Mouse (Mus musculus) heart, postnatal 25 days (tissue): Measurements from ENCODE around the gene Mip. TPM values are rescaled to one million over a fixed set of nuclear protein-coding genes. Genes with fewer than 3 reads are reported as not detected.
"Not testable (repeated sequence)": the region's sequence is repeated elsewhere in the genome, so short reads cannot be mapped to it uniquely, and the experiment has no call there.

Experiments used
- DNase-seq: peaks from one replicate; pipeline ENCODE4 v3.0.0; 2022; ENCODE audit warnings: low spot score
- intact Hi-C: fragments of 180-260 bp; cut with DNase I; formaldehyde crosslinking; loops from one replicate; pipeline ENCODE4 v1.15.1; 2025
- total RNA-seq, 2 experiments: library from RNA; stranded (reverse); gene quantifications; 2 replicates each; pipeline ENCODE4 v1.2.3; 2021

The Mip gene
- total RNA-seq, 2 experiments from 2014 or later = not detected

GRCm38 (mm10) chr10:128272819-128273439 lies 47.3 kb downstream of the Mip start:
- intact Hi-C loops = loop anchor here (5.0 kb wide), 1 partner anchor 41 kb away; the partner anchor contains the start of gene Timeless
- not testable (repeated sequence) for DNase-seq

GRCm38 (mm10) chr10:128275374-128275773 lies 49.7 kb downstream of the Mip start:
- intact Hi-C loops, DNase-seq: not testable (repeated sequence)

GRCm38 (mm10) chr10:128278158-128278557 lies 52.5 kb downstream of the Mip start:
- DNase-seq = no peak
- intact Hi-C loops = no loop called here

GRCm38 (mm10) chr10:128280943-128281342 lies 55.3 kb downstream of the Mip start:
- DNase-seq = no peak
- intact Hi-C loops = loop anchor here (10.0 kb wide), 1 partner anchor 146 kb away; no protein-coding TSS in a partner anchor

Other genes with a start within 250 kb of the Mip start
- not detected for gene Hsd17b6, start 218.2 kb upstream of the Mip start, total RNA-seq
- 1 to 10 TPM; 2.1 to 2.2 TPM for gene Prim1, start 210.7 kb upstream of the Mip start, total RNA-seq
- gene Naca, start 190.3 kb upstream of the Mip start, total RNA-seq = 100 to 1,000 TPM; 502 to 533 TPM
- 10 to 100 TPM; 77.8 to 89.3 TPM for gene Ptges3, start 166.9 kb upstream of the Mip start, total RNA-seq
- gene Atp5b, start 142.6 kb upstream of the Mip start, total RNA-seq = 1,000 to 10,000 TPM; 9,293 to 9,309 TPM
- gene Baz2a, start 134.3 kb upstream of the Mip start, total RNA-seq = 10 to 100 TPM; 20.0 to 24.4 TPM
- gene Rbms2, start 45.5 kb upstream of the Mip start, total RNA-seq = 10 to 100 TPM; 82.2 to 88.4 TPM
- 1 to 10 TPM in 1 of 2 experiments, under 1 TPM in 1; 0.94 to 1.1 TPM for gene Gls2, start 31.4 kb upstream of the Mip start, total RNA-seq
- 10 to 100 TPM; 42.8 to 45.5 TPM for gene Spryd4, start 14.0 kb upstream of the Mip start, total RNA-seq
- gene Timeless, start 6.2 kb downstream of the Mip start, total RNA-seq = 1 to 10 TPM; 7.7 to 8.8 TPM
- under 1 TPM in 1 of 2 experiments, not detected in 1; 0.18 TPM for gene Apon, start 28.3 kb downstream of the Mip start, total RNA-seq
- not detected for gene Apof, start 42.8 kb downstream of the Mip start, total RNA-seq
- 10 to 100 TPM; 11.7 to 12.3 TPM for gene Stat2, start 44.7 kb downstream of the Mip start, total RNA-seq
- gene Il23a, start 72.9 kb downstream of the Mip start, total RNA-seq = under 1 TPM in 1 of 2 experiments, not detected in 1; 0.18 TPM
- gene Pan2, start 77.5 kb downstream of the Mip start, total RNA-seq = 1 to 10 TPM; 8.2 to 9.4 TPM
- gene Cnpy2, start 96.6 kb downstream of the Mip start, total RNA-seq = 10 to 100 TPM; 58.9 to 62.5 TPM
- gene Cs, start 111.9 kb downstream of the Mip start, total RNA-seq = 1,000 to 10,000 TPM; 1,194 to 1,233 TPM
- gene Coq10a, start 143.2 kb downstream of the Mip start, total RNA-seq = 100 to 1,000 TPM; 272 to 314 TPM
- gene Ankrd52, start 151.3 kb downstream of the Mip start, total RNA-seq = 10 to 100 TPM; 43.7 to 51.0 TPM
- gene Slc39a5, start 175.4 kb downstream of the Mip start, total RNA-seq = not detected
- 10 to 100 TPM; 44.4 to 46.8 TPM for gene Nabp2, start 185.7 kb downstream of the Mip start, total RNA-seq
- gene Rnf41, start 185.8 kb downstream of the Mip start, total RNA-seq = 10 to 100 TPM; 16.0 to 16.5 TPM
- gene Smarcc2, start 233.4 kb downstream of the Mip start, total RNA-seq = 10 to 100 TPM; 75.8 to 78.4 TPM